Mouse (Mus musculus) heart, embryonic 13.5 days (tissue): ENCODE measurements around the gene Kir3dl1. TPM values are rescaled to one million over a fixed set of nuclear protein-coding genes. Genes with fewer than 3 reads are reported as not detected.
"Not testable (repeated sequence)": the region's sequence is repeated elsewhere in the genome, so short reads cannot be mapped to it uniquely, and the experiment has no call there.

ENCODE experiments used
- ATAC-seq: fragments of 200-750 bp; cut with Nextera tagmentation; 2 replicates; pipeline ENCODE4 v1.8.0; 2017; ENCODE audit warnings: moderate TSS enrichment; ENCODE audit not compliant: insufficient number of reproducible peaks, low FRiP score, low TSS enrichment; ENCODE audit errors: extremely low read depth
- H3K27ac ChIP-seq: fragments of 300-500 bp; sonication (generic); replicated peaks from 2 replicates; pipeline ENCODE4 v1.5.1; 2015; ENCODE audit warnings: moderate library complexity, mild to moderate bottlenecking, inconsistent platforms
- H3K27me3 ChIP-seq: fragments of 300-500 bp; sonication (generic); replicated peaks from 2 replicates; pipeline ENCODE4 v1.6.1; 2015; ENCODE audit warnings: mild to moderate bottlenecking, inconsistent platforms
- H3K36me3 ChIP-seq: fragments of 300-500 bp; sonication (generic); 2 replicates; pipeline ENCODE4 v1.6.1; 2015; ENCODE audit warnings: mild to moderate bottlenecking, inconsistent platforms
- H3K4me1 ChIP-seq: fragments of 300-500 bp; sonication (generic); 2 replicates; pipeline ENCODE4 v1.6.1; 2015; ENCODE audit warnings: inconsistent platforms
- H3K4me2 ChIP-seq: fragments of 300-500 bp; sonication (generic); 2 replicates; pipeline ENCODE4 v1.6.1; 2015; ENCODE audit warnings: inconsistent platforms, mild to moderate bottlenecking, moderate library complexity
- H3K4me3 ChIP-seq: fragments of 300-500 bp; sonication (generic); 2 replicates; pipeline ENCODE4 v1.5.1; 2015; ENCODE audit warnings: moderate library complexity, mild to moderate bottlenecking, inconsistent platforms
- H3K9ac ChIP-seq: fragments of 300-500 bp; sonication (generic); 2 replicates; pipeline ENCODE4 v1.6.1; 2015; ENCODE audit warnings: inconsistent platforms, mild to moderate bottlenecking, moderate library complexity
- H3K9me3 ChIP-seq: fragments of 300-500 bp; sonication (generic); 2 replicates; pipeline ENCODE4 v1.6.1; 2016; ENCODE audit warnings: inconsistent platforms
- WGBS: fragments of 180-500 bp; shearing (Covaris S2); methylation state at CpG from one replicate; pipeline ENCODE4 v1.1.7; 2015; ENCODE audit warnings: mixed read lengths; 5-methylcytosine and 5-hydroxymethylcytosine counted together
- polyA plus RNA-seq: library from polyadenylated mRNA; unstranded; fragments of >200 nt; fragmentation: Nextera tagmentation; extraction: Ambion mirVana; gene quantifications from 2 replicates; pipeline ENCODE4 v1.2.1, GENCODE M21; 2015

Gene Kir3dl1
- not detected in 2 replicates for polyA plus RNA-seq

DNA sequence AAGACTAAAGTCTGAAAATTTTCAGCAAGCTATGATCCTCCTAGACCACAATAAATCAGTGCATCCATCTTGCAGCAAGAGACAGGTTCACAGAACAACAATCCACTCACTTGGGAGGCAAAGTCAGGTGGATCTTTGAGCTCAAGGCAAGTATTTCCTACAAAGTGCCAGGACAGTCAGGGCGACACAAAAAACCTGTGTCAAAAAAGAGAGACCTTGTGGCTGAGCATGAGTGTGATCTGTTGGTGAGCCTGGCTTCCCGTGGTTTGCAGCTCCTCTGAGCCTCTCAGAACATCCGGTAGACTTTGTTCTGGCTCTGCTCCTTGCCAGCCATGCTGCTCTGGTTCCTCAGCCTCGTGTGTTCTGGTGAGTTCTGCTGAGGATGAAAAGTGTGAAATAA, at the start of gene Kir3dl1:
Gene Kir3dl1, plus strand, starts transcription at position 301 of the 400 bp plus-strand sequence.
- H3K4me2 ChIP-seq, H3K27me3 ChIP-seq, H3K4me3 ChIP-seq, ATAC-seq, H3K9ac ChIP-seq, H3K9me3 ChIP-seq, H3K36me3 ChIP-seq, H3K4me1 ChIP-seq, H3K27ac ChIP-seq: not testable (repeated sequence)
- 57% methylated on average over 4 of the region's 4 CpGs for WGBS

DNA sequence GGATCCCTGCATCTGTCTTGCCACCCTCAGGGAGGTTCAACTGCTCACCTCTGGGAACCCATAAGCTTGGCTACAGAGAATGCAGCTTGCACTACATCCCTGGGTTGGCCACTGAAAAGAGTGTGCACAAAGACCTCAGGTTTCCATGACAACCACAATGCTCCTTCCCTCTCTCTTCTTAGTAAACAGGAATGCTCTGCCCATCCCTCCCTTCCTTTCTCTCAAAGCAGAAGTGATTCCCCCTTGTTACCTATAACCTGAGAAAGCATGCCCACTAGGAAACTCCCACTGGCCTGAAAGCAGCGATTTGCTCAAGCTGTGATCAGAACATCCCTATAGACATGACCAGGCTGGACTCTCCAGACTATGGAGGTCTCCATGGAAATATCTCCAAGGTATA, 26.2 kb downstream of the Kir3dl1 start, which contains the start of gene Kir3dl2:
Gene Kir3dl2, minus strand, starts transcription at position 101 of the 400 bp plus-strand sequence.
- H3K4me3 ChIP-seq, H3K4me1 ChIP-seq, ATAC-seq, H3K27ac ChIP-seq, H3K9ac ChIP-seq, H3K9me3 ChIP-seq, H3K36me3 ChIP-seq, H3K27me3 ChIP-seq, H3K4me2 ChIP-seq: not testable (repeated sequence)
- 46% methylated on average over 1 of the region's 1 CpGs for WGBS

DNA sequence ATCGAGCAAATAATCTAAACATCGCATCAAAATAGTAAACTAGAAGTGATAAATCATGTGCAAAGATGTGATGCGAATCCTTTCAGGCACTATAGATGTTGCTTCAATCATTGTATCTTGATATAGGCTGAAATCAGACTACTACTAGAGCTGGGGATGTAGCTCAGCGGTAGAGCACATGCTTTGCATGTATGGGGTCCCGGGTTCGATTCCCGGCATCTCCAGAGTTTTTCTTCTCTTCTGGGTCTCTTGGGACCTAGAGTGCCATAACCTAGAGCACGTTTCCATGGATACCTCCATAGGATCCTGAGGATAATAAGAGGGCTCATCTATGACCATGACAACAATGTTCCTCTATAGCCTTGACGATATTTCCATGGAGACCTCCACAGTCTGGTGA, 51.3 kb downstream of the Kir3dl1 start:
- not testable (repeated sequence) for H3K4me2 ChIP-seq, ATAC-seq, H3K4me1 ChIP-seq, H3K36me3 ChIP-seq, H3K27ac ChIP-seq, H3K9me3 ChIP-seq, H3K4me3 ChIP-seq, H3K9ac ChIP-seq, H3K27me3 ChIP-seq
- WGBS, result 83% methylated on average over 9 of the region's 9 CpGs

Other genes starting within 250 kb of the Kir3dl1 start
- 517 and 589 TPM in 2 replicates for gene Bex3, start 247.7 kb upstream of the Kir3dl1 start, polyA plus RNA-seq
- not detected in 2 replicates for gene Kir3dl2, start 26.1 kb downstream of the Kir3dl1 start, polyA plus RNA-seq
- gene Tceal3, start 72.8 kb downstream of the Kir3dl1 start, polyA plus RNA-seq, result 3.9 and 5.2 TPM in 2 replicates
- gene Tceal1, start 190.0 kb downstream of the Kir3dl1 start, polyA plus RNA-seq, result 9.6 and 10.0 TPM in 2 replicates
- 334 and 360 TPM in 2 replicates for gene Morf4l2, start 225.7 kb downstream of the Kir3dl1 start, polyA plus RNA-seq